Mouse (Mus musculus) C2C12 (cell line): ENCODE data around the gene Tmem38a.

ENCODE experiments used
- CEBPB ChIP-seq: IDR thresholded peaks from one replicate; pipeline ENCODE4 v1.6.1; 2011; ENCODE audit warnings: low read depth, mild to moderate bottlenecking, control low read depth, moderate library complexity
- CTCF ChIP-seq: IDR thresholded peaks from one replicate; pipeline ENCODE4 v1.5.1; 2011; ENCODE audit not compliant: control insufficient read depth, insufficient read depth, insufficient read length
- FOSL1 ChIP-seq: IDR thresholded peaks from one replicate; pipeline ENCODE4 v1.8.0; 2011; ENCODE audit warnings: mild to moderate bottlenecking, low read length; ENCODE audit not compliant: poor library complexity, insufficient read depth, severe bottlenecking
- MAX ChIP-seq: IDR thresholded peaks from one replicate; pipeline ENCODE4 v1.6.1; 2011; ENCODE audit warnings: mild to moderate bottlenecking, control low read depth
- MYOD1 ChIP-seq: IDR thresholded peaks from one replicate; pipeline ENCODE4 v1.6.1; 2011; ENCODE audit warnings: low read depth; ENCODE audit not compliant: control insufficient read depth, insufficient read length
- MYOG ChIP-seq: IDR thresholded peaks from one replicate; pipeline ENCODE4 v1.6.1; 2011; ENCODE audit not compliant: control insufficient read depth, insufficient read length; ENCODE audit errors: extremely low read depth
- USF1 ChIP-seq: IDR thresholded peaks from one replicate; pipeline ENCODE4 v1.6.1; 2011; ENCODE audit warnings: low read depth, mild to moderate bottlenecking, control low read depth, moderate library complexity

- no peak for TF ChIP-seq CTCF
- TF ChIP-seq MAX, result no peak
- TF ChIP-seq CEBPB, result no peak
- TF ChIP-seq FOSL1, result no peak
- no peak for TF ChIP-seq USF1
- TF ChIP-seq MYOG, result no peak
- no peak for TF ChIP-seq MYOD1
These were observed 7.5 kb downstream of the Tmem38a start for GRCm38 (mm10) chr8:72579374-72579773.
